Mouse (Mus musculus): ENCODE measurements around the gene Adcy6.

- TF ChIP-seq CTCF (conservative IDR thresholded peaks at IDR 0.05; ENCODE audit: low read length) (no peak), POU5F1 (IDR thresholded peaks at IDR 0.05; ENCODE audit: borderline replicate concordance, low read length) (no peak), NANOG (IDR thresholded peaks at IDR 0.05; ENCODE audit: borderline replicate concordance, low read length) (no peak)
These were observed 20.1 kb downstream of the Adcy6 start for GRCm38 (mm10) chr15:98589640-98590336.

All from E14TG2a.4 (cell line).